Mouse (Mus musculus) granulocyte monocyte progenitor cell, adult 5-6 weeks (primary cell): ENCODE measurements around the gene Stard5. TPM values are rescaled to one million over a fixed set of nuclear protein-coding genes. Genes with fewer than 3 reads are reported as not detected.

Source experiments
- ATAC-seq: replicated peaks from 2 replicates; pipeline ENCODE4 v1.8.0; 2016; ENCODE audit warnings: mild to moderate bottlenecking, moderate TSS enrichment, inconsistent platforms; ENCODE audit not compliant: poor library complexity, severe bottlenecking
- total RNA-seq, 2 experiments: library from RNA; stranded (forward) in 1 of 2; stranded (reverse) in 1 of 2; fragments of 200-712, 200-1000 nt in 1 of 2; fragments of >200 nt in 1 of 2; fragmentation: Nextera tagmentation in 1 of 2; gene quantifications; 2 replicates each; pipeline ENCODE4 v1.2.3; 2014 to 2017

Gene Stard5
- 9.7 and 17.4 TPM in 2 replicates for total RNA-seq (2014; fragmentation: Nextera tagmentation)
- total RNA-seq (2017): 8.5 and 10.7 TPM in 2 replicates

DNA sequence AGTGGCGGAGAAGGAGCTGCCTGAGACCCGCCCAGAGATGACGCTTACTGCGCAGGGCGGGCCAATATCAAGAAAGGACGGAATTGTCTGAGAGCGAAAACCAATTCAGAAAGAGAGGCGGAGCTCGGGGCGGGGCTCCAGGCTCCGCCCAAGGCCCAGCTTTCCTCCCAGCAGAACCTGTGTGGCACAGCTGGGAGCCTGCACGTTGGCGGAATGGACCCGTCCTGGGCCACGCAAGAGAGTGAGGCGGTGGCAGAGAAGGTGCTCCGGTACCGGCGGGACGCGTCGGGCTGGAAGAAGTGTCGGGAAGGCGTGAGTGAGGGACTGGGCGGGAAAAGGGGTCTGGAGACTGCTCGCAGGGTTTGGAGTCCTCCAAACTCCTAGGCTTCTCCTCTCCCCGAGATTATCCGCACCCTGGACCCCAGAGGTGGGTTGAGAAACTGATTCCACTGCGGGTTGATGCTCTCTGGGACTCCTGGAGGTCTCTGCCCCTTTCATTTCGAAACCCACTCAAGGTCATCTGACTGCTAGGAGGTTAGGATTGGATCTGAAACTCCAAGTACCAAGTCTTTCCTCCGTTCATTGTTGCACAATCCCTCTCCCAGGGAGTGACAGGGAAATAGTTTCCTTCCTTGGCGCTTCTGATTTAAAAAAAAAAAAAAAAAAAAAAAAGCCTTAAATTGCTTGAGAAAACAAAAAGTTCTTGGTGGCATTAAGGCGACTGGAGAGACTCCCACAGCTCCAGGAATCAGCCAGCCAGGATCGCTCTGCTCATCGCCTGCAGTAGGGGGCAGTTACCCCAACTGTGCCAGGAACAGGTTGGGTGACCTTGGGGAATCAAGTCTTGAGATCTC is at the start of gene Stard5:
Stard5 (plus strand) TSS at position 132 of the 854 bp plus-strand sequence.
- peak; percentile 92 for ATAC-seq

DNA sequence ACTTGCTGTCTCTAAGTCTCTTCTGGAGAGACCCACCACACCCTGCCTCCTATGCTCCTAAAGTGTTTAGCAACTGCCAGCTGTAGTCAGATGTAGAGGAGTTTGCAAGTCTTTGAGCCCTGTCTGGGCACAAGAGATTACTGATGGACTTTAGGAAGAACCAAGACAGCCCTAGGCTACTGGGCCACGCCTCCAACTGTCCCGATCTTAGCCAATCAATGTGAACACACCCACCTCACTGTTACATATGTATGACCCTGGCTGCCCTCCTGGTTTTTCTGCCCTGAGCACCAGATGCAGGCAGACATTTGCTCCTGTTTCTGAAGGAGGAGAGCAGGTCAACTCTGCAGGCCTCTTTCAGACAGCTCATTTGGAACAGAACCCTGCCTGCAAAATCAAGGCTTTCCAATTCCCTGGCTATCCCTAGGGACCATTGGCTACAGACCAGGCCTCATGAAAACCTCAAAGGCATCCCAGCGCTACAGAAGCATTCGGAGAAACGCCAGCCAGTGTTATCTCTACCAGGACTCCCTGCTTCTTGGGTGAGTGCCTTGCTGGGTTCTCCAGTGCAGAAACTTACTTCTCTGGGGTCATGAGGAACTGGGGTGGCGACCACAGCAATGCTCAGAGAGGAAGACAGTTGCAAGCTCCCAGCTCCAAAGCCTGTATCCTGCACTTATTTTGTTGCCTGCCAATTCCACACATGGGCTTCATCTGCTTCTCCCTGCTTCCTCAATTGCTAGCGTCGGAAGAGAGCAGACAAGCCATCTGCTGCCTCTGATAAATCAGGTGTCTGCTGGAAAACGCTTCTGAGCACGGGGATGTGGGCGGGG is 46.9 kb upstream of the Stard5 start, which contains the start of gene Tmc3:
Tmc3 (plus strand) TSS at position 289 of the 833 bp plus-strand sequence.
- ATAC-seq: peak; percentile 72

GRCm38 (mm10) chr7:83594056-83594455 is 37.7 kb upstream of the Stard5 start:
- ATAC-seq: no peak

- ATAC-seq: no peak
These were observed 34.7 kb upstream of the Stard5 start for GRCm38 (mm10) chr7:83597063-83597462.

- no peak for ATAC-seq
These were observed 32.5 kb upstream of the Stard5 start for GRCm38 (mm10) chr7:83598997-83599912.

- peak; percentile 86 for ATAC-seq
These were observed 31.9 kb upstream of the Stard5 start for GRCm38 (mm10) chr7:83599913-83600286.

DNA sequence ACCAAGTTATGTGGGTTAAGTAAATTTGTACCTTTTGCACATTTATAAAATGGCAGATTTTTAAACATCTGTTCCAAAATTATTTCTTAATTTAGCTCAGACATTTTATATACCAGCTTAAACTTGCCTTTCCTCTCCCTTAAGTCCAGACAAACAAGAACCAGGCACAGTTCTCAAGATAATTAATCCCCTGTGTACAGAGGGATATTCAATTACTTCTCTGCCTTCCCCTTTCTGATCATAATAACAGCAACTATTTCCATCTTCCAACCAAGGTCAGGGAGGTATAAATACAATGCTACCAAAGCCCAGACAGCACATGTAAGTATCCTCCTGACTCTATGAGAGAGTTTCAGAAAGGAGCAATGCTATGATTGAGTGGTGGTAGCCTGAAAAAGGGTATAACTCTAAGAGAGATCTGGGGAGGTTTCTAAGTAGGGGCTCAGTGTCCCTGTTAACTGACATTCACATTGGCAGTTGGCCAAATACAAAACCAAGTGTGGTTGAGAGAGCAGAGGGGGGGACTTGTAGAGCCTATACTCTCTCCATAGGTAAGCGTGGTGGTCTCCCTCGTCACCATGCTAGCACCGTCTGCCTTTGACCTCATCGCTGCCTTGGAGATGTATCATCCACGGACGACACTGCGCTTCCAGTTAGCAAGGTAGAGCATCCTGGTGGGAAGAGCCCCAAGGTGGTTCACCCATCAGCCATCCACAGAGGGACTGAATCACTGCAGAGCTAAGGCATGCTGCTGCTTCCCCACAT is 27.4 kb upstream of the Stard5 start:
- no peak for ATAC-seq

DNA sequence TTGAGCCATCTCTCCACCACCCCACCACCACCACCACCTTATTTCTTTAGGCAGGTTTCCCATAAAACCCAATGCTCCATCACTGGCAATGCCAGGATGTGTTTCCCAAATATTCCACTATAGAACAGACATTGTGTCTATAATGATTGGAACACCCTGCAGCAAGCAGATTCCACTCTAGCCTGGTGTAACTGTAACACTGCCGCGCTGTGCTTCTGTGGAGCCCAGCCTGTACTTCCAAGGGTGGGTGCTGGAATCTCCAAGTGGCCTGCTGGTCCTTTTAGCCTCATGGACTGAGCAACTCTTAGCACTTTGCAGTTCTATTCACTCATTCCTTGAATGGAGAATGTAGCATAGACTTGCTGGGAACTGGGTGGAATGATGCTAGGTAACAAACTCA is 25.0 kb upstream of the Stard5 start:
- ATAC-seq: no peak

DNA sequence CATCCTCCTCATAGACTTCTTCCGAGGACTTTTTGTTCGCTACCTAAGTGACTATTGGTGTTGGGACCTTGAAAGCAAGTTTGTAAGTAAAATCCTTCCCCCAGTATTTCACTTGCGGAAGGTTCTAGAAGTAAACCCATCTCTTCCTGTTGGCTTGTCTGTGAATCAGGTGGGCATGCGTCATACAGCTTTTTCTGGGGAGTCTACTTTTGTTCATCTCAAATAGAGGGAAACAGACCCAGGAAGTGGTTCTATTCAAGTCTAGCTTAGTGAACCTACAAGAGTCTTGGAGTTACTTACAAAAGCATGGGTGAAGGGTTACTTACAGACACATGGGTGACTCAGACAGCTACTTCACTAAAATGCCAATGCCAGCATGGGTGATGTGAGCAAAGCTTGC is 21.9 kb upstream of the Stard5 start:
- no peak for ATAC-seq

DNA sequence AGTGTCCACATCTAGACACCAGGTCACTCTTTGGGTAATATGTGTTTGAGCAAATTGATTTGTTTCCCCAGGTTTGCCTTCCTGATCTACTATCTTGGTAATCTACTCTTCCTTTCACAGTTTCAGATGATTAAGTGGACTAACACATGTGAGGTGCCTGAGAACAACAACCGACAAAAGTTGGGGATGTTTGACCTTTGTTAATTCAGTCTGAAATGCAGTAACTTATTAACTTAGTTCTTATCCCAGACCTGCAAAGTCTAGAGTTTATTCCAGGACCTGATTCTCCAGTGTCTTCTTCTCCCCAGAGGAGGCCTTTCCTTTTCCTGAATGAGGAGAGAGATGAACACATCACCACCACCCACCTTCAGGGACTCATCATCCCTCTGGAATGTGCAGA is 19.9 kb upstream of the Stard5 start:
- ATAC-seq: no peak

DNA sequence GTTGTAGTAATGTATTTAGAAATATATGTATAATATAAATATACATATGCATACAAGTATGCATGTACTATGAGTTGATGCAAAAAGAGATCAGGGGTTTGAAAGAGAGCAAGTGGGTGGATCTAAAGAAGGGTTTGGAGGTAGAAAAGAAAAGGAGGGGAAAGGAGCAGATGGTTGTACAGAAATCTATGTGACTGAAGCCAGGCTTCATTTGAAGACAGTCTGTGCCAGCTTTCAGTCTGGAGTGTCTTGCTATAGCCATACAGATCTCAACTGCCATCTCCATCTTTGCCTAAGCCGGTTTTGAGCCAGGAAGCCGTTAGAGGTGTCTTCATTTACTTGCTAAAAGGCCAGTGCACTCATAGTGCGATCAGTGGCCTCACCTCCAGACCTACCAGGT is 16.5 kb upstream of the Stard5 start:
- no peak for ATAC-seq

DNA sequence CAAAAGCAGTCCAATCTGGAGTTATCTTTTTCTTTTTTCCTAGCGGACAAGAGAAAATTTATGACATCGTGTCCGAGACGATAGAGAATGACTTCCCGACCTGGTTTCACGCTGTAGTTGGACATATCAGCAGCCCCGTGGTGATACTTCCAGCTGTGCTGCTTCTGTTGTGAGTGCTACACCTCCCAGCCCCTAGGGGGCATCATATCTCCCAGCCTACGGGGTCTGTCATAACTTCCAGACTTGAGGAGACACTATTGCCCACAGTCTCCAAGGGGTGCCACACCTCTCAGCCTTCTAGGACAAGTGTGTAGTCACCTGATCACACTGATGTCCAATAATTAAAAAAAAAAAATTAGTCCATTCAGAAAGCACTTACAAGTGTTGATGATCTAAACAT is 15.9 kb upstream of the Stard5 start:
- ATAC-seq: peak; percentile 49

- peak; percentile 96 for ATAC-seq
These were observed 15.5 kb upstream of the Stard5 start for GRCm38 (mm10) chr7:83616268-83616667.

- no peak for ATAC-seq
These were observed 13.1 kb upstream of the Stard5 start for GRCm38 (mm10) chr7:83618709-83619108.

GRCm38 (mm10) chr7:83622582-83622981 is 9.2 kb upstream of the Stard5 start:
- no peak for ATAC-seq

GRCm38 (mm10) chr7:83624065-83624464 is 7.7 kb upstream of the Stard5 start:
- ATAC-seq: no peak

DNA sequence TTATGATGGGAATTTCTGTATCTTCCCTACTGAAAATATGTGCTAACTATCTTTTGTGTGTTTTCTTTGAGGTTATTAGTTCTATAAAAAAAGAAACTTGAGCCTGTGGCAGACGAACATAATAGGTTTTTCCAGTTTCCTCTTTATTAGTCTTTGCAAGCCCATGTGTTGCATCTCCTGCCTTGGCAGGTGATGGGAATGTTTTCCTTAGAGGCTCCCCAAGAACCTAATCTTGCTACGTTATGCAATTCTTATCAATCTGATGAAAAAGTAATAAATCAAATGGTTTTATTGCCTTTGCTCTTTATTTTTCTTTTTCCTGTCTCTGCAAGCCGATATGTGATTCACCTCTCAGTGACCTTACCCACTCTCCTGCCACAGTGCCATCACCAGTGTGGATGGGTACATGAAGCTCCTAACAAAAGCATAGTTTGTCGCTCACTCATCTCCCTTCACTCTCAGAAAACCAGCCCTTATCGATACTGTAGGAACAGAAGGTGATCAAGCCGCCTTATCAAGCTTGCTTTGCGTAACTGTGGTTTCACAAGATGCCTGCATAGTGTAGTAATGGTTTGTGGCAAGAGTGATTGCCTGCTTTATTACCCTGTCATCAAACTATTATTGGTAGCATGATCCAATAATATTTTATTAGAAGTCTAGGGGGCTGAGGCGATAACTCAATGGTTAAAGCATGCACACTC is 5.1 kb upstream of the Stard5 start:
- ATAC-seq: no peak

DNA sequence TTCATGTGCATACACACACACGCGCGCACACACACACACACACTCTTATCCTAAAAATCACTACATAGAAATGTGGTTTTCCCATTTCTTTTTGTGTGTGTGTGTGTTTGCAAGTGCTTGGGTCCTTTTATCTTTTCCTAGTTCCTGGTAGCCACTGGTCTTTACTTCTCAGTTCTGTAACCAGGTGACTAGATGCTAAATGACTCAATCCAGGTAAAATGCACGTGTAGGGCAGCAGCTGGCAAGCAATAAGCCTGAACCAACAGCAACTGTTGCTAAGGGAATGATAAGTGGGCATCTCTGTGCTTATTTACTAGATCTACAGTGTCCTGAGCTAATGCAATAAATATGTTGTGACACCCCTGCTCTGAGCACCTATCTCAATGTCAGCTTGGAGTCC is 4.4 kb upstream of the Stard5 start:
- no peak for ATAC-seq
